Mouse (Mus musculus): Measurements from ENCODE around the gene Grb7.

Grb7 gene

DNA sequence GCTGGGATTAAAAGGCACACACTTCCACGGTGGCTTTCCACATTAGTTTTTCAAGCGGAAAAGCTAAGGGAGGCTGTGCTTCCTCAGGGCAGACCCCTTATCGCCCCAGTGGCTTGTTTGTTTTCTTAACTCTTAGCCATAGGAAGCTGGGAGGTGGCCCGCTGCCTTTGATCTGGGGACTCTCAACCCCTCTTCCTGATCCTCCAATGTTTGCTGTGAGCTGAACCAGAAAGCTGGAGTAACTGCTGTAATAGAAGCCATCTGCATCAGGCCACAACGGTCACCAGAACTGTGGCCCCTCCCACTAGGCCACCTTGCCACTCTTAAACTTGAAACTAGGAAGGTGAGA lies at the start of gene Grb7:
Gene Grb7, plus strand, starts transcription at position 182 of the 349 bp plus-strand sequence.
- DNase-seq: peak; percentile 17

DNA sequence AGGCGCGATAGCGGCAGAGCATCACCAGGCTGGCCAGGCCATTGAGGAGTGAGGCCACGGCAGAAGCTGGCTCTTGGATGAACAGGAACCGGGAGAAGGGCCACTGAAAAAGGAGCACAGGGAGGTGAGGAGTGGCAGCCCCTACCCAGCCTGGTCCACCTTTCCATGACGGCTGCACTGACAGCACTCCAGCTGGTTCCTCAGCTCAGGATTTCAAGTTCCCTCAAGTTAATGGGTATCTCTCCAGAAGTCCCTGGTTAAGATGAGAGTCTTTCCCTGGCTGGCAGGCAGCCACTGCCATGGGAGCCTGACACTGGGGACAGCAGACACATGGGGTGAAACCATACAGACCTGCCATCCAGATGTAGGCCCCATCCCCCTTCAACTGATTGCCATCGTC lies 48.2 kb upstream of the Grb7 start:
- no peak for DNase-seq

DNA sequence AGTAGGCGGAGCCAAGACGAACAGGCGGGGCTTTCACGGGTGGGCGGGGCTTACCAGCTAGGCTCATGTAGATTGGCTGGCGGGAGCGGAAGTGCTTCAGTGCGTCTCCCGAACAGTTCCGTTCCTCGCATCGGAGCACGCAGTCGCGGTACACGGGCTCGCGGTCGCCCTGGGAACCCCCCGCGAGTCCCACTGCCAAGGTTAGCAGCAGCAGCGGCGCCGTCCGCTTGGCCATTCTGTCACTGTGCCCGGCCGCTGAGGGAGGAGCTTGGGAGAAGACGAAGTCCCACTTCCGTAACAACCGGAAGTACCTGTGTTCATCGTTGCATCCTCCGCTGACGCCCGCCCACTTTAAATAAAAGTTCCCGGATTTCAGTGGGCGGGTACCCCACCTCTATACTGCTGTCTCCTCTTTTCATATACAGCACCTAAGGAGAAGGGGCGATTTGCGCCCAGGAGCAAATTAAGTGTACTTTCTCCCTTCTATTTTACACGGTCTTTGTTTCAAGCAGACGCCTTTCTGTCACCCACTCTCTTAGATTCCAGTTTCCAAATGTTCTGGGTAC lies 46.0 kb upstream of the Grb7 start, which contains the start of gene Pgap3:
Gene Pgap3, minus strand, starts transcription at position 330 of the 566 bp plus-strand sequence.
- DNase-seq: peak; percentile 91

DNA sequence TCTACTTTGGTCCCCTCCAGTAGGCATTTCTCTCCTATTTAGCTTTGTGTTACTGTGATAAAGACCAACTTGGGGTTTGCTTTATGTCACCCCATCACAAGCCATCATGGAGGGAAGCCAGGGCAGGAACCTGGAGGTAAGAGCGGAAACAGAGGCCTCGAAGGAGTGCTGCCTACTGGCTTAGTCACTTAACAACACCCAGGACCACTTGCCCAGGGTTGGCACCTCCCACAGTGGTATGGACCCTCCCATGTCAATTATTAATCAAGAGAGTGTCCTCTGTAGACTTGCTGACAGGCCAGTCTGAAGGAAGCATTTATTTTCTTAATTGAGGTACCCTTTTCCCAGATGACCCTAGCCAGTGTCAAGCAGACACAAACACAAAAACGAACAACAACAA lies 45.4 kb upstream of the Grb7 start:
- no peak for DNase-seq

DNA sequence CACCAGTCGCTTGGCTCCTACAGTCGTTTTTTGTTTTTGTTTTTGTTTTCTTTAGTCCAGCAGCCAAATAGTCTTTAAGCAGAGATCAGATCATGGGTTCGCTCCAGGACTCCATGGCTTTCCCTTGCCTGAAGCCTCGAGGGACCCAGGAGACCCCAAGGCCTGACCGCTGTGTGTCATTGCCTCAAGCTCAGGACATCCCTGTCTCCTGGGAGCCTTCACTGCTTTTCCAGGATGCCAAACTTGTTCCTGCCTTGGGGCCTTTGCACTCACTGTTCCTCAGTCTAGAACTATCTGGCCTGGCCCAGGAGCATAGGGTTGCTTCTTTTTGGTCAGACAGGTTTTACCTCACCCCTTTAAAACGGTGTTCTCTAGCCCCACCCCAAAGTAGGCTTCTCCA lies 39.6 kb upstream of the Grb7 start:
- DNase-seq: no peak

DNA sequence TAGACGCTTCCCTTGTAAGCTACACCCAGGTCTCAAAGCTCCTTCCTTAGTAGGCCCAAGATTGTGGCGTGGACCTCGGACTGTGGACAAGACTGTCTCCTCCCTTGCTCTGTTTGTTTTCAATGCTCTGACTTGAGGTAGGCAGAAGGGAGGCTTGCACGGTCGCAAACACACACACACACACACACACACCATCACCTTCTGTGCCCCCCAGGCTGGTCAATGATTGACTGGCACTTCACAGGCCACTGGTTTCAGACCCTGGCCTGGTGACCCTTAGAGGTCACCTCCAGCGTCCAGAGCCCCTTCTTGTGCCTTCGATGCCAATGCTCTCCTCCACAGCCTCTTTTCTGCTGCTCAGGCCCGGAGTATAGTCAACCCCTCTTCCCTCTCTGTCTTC lies 37.3 kb upstream of the Grb7 start:
- no peak for DNase-seq

DNA sequence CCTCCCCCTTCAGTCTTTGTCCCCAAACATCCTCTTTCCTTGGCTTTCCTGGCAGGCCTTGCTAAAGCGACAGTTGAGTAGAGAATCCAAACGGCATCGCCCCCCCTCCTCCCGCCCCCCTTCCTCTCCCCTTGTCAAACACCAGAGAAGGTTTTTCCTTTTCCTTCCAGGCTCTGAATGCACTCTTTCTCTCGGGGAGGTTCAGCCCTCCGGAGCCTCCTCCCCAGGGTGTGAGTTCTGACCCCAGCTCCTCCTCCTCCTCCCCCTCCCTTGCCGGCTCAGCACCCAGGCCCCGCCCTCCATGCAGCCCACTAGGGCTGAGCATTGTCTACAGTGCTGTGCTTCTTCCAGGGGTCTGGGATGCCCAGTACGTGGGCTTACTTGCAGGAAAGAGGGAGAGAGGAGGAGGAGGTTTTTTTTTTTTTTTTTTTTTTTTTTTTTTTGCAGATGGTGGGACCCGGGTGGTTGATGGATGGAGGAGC lies 36.8 kb upstream of the Grb7 start:
- DNase-seq: peak; percentile 44

DNA sequence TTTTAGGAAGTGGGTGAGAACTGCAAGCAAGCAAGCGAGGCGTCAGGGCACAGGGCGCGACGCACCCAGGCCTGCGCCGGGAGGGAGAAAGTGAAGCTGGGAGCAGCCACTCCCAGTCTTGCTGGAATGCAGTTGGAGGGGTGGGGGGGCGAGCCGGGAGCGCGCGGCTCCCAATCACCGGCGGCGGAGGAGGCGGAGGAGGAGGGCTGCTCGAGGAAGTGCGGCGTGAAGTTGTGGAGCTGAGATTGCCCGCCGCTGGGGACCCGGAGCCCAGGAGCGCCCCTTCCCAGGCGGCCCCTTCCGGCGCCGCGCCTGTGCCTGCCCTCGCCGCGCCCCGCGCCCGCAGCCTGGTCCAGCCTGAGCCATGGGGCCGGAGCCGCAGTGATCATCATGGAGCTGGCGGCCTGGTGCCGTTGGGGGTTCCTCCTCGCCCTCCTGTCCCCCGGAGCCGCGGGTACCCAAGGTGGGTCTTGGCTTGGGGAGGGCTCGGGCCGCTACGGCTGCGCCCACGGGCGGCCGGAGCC lies 33.9 kb upstream of the Grb7 start, which contains the start of gene Erbb2:
Gene Erbb2, plus strand, starts transcription at position 198 of the 524 bp plus-strand sequence.
- DNase-seq: peak; percentile 73

DNA sequence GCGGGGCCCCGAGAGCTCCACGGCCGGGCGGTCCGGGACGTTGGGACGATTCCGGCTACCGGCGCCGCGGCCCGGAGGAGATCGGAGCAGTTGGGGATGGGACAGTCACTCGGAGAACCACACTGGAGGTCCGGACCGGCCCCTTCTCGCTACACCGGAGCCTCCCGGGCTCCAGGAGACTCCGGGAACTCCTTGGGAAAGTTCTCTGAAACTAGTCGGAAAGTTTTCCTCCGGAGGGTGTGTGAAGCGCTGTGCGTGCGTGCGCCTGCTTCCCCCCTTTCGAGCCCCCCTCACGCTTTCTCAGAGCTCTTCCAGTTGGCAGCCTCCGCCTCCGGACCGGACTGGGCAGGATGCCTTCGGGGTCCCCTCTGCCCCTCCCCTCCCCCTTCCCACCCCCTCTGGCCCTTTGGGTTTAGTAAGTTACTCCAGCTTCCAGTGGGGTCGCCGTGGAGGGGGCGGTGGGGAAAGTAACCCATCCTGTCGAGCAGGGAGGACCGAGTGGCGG lies 33.3 kb upstream of the Grb7 start:
- DNase-seq: peak; percentile 20

DNA sequence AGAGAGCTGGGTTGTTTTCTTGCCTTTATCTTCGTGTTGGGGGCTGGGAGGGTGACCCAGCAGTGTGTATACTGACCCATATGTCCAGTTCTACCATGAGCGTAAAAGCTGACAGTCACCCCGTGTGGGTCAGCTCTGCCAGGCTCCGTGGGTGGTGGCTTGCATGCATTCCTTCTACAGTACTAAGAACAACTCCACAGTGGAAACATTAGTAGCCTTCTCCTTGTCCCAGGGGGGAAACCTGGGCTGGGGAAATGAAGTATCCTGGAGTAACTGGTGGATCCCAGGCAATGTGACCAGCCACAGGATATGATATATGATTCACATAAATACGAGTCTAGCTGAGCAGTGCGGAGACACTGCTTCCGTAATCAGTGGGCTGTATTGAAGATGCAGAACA lies 32.5 kb upstream of the Grb7 start:
- DNase-seq: no peak

DNA sequence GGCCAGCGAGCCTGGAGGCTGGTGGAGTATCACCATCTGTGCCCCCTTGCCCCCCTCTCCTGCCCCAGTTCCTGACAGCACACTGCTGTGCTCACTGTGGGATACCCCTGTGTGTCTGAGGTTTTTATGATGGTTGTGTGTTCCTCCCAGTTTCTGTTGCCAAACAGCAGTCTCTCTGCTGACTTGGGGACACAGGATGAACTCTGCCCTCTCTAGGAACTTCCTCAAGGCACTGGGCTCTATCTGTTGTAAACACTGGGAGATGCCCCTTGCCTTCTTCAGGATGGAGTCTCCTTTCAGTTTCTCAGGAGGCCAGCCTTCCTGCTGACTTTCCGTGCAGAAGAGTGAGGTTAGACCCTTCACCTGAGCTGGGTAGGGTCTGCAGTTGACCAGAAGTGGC lies 32.0 kb upstream of the Grb7 start:
- no peak for DNase-seq

DNA sequence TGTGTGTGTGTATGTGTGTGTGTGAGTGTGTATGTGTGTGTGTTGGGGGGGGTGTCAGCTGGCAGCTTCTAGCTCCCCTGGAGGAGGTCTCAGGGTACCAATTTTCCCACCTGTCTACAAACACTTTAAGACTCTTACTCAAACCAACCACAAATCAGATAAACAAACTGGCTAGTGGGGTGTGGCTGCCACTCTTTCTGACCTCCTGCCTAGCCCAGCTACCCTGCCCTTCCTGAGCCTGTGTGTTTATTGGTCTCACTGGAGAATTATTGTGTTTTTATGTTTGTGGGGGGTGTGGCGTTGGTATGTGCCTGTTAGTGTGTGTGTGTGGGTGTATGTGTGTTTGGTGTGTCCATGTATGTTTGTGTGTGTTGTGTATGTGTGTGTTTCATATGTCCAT lies 29.1 kb upstream of the Grb7 start:
- DNase-seq: no peak

DNA sequence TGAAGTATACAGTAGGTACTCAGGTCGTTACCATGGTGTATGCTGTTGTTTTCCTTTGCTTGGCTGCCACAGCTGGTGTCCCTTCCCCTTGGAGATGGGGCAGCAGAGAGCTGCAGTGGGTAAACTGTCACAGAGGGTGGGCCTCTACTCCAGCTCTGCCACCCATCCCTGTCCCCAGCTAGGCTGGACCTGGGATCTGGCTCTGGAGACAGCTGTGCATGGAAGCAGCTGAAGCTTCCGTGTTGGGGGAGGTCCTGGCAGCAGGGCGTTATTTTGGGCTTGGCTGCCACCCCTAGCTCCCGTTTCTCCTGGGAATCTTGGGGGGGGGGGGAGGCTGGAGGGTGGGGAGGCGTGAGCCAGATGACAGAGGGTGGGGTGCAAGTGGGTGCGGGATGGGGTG lies 27.9 kb upstream of the Grb7 start:
- DNase-seq: no peak

DNA sequence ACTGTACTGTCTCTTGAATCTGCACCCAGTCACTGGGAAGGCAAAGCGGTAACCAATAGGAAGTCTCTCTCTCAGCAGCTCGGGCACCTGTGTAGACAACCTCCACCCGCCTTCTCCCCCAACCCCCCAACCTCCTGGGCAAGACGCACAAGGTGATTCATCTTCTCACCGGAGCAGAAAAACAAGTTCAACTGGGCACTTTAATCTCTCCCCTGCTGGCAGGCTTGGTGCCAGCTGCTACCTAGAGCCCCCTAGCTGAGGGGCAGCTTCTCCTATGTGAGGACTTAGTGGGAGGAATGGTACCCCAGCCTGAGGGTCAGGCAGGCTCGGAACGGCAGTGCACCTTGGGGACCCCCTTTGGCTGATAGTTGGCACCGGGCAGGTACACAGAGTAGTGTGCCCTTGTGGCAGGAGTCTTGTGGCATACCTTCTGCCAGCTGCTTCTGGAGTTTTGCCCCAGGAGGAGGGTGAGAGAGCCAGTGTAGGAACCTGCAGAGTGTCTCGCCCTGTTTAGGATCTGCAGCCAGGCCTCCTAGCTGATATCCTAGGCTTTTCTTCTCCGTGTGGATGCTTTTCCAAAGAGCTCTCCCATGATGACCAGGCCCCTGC lies 27.2 kb upstream of the Grb7 start:
- DNase-seq: no peak

DNA sequence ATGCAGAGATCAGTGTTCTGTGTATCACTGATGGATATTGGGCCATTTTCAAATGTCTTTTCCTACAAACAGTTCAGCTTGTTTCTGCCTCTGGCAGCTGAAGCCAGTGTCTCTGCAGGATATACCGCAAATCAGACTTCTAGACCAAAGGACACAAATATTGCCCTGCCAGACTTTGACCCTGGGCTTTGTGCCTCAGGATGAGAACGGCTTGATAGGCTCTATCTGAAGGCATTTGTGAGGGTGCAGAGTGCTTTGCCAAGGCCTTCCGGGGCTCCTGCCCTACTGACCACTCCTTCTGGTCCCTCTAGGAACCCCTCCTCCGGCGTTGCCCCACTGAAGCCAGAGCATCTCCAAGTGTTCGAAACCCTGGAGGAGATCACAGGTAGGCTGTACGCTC lies 19.6 kb upstream of the Grb7 start:
- DNase-seq: no peak

DNA sequence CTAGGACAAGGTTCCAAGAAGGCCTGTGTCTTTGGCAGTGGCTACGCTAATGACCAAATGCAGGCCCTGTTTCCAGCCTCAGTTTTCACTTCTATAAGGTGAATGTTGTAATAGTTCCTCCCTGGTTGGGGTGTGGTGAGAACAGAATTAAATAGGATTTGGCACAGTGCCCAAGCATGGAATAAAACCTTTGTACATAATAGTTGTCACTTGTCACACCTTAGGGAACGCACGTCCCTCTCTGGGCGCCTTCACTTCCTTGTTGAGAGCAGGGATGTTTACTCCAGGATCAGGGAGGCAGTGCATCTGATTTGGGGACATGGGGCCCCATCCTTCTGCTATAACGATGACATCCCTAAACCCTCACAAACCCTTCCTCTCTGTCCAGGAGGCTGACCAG lies 17.8 kb upstream of the Grb7 start:
- DNase-seq: no peak

DNA sequence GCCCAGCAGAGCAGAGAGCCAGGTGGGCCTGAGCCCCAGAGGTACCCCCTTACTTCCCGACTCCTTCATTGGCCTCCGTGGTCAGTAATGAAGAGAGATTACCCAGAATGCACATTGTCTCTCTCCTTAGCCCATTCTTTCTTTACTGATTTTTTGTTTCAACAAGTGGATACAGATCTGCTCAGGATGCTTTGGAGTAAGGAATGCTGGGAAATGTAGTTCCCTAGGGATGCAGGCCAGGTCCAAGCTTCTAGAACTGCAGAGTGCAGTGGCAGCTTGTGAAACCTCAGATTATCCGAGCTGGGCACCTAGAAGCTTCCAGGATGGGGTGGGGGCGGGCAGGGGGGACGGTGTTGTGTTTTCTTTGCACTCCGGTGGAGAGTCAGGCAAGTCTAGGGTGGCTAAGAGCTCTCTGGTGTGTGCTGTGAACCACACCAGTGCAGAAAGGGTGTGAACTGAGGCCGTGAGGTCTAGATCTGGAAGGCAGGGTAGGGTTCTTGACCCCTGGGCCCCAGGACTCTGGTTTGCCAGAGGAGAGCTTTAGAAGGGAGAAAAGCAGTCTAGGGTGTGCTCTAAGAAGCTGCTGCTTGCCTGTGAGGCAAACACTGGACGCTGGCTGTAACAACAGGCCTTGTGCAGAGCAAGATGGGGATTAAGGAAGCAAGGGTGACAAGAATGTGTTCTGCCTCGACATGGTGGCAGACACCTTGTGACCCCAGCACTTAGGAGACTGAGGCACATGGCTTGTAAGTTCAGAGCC lies 14.3 kb upstream of the Grb7 start:
- no peak for DNase-seq

DNA sequence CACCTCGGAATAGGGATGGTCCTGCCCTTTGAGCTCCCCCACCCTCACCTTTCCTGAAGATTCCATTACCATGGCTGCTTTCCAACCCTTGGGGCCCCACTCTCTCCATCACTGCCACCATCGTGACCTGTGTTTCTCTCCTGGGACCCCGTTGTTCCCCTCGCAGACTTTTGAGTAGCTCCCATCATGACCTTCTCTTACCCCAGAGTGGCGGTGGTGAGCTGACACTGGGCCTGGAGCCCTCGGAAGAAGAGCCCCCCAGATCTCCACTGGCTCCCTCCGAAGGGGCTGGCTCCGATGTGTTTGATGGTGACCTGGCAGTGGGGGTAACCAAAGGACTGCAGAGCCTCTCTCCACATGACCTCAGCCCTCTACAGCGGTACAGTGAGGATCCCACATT lies 10.5 kb upstream of the Grb7 start:
- DNase-seq: no peak

DNA sequence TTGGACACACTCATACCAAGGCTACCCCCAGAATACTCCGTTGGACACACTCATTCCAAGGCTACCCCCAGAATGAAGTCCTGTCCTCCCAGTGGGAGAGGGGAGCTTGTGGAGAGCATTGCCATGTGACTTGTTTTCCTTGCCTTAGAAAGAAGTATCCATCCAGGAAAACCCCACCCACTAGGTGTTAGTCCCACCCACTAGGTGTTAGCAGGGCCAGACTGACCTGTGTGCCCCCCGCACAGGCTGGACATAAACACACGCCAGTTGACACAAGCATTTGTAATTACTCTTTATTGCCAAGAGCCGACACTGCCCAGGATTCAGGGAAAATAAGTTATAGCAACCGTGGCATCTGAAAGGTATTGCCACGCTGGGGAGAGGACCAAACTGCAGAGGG lies 8.8 kb upstream of the Grb7 start:
- DNase-seq: no peak

DNA sequence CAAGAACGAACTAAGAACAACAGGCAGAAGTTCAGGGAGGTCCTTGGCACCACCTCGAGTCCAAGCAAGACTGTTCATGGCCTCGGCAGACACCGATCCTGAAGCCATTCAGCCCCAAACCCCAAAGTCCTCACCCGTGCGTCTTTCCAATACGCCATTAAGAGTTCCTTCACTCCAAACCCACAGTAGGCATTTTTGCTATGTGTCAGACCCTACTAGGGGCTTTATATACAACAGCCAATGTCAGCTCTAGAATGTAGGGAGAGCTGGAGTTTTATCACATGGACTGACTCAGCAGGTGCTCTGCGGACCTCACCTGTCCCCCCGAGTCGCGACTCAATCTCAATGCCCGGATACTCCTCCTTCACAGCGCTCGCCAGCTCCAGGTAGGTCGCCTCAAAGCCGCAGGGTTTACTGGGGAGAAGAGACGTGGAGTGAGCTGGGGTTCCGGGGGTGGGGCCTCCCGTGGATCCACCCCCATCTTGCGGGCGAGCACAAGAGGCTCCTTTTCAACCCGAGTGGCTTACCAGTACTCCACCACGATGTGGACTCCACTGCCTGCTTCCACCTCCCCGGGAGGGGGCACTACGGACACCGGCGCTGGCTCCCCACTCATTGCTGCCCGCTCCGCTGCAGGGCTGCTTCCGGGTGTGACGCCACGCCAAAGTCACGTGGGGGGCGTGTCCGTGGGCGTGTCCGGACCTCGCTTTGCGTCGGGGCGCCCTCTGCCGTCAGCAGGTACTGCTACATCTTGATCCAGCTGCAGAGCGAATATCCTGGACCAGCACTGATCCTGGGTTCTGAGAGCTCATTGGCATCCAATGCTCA lies 7.6 kb upstream of the Grb7 start, which contains the start of gene Mien1:
Gene Mien1, minus strand, starts transcription at position 661 of the 828 bp plus-strand sequence.
- peak; percentile 93 for DNase-seq

DNA sequence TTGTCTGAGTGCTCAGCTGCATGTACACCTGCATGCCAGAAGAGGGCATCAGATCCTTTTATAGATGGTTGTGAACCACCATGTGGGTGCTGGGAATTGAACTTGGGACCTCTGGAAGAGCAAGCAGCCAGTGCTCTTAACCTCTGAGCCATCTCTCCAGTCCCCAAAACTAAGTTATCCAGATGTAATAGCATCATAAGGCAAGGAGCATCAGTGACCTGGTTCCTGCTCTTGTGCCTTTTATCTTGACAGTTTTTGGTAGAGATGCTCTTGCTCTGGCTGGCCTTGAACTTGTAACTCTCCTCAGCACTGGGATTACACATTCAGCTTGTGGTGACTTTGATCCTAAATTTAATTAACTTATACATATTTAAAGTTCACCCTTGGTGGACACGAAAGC lies 2.5 kb upstream of the Grb7 start:
- no peak for DNase-seq

DNA sequence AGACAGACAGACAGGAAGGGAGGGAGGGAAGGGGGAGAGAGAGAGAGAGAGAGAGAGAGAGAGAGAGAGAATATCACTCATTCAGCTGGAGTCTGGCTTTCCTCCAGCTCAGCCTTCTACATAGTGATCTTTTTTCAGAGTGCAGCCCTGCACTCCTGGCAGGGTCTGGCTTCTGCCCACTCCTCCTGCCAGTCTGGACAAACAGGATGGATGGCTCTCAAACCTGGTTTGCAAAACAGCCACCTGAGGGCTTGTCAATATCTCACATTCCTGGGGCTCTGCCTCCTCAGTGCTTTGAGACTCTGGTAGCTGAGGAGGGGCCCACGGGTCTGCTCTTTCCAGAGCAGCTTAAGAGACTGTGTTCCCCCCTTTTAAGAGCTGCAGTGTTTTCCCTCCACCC lies 956 bp upstream of the Grb7 start:
- no peak for DNase-seq

DNA sequence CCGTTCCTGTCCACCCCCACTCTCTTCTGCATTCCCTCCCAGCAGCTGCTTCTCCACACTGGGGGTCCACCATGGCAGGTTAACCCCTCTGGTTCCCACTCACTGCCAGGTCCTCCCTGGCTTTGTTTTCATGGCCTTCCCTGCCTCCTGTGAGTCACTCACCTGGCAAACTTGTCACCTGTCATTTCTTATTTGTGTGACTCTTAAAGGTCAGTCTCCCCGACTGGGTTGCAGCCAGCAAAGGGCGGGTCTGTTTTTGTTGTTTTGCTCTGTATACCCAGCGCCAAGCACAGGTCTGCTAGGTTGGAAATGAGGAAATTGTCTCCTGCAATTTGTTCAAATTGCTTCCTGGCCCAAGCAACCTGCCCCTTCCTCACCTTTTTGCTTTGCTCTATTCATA lies 515 bp upstream of the Grb7 start:
- DNase-seq: no peak

Measured in liver (tissue).